Mouse (Mus musculus): ENCODE measurements around the gene Git1. TPM values are rescaled to one million over a fixed set of nuclear protein-coding genes. Genes with fewer than 3 reads are reported as not detected.

Git1 gene
- polyA plus RNA-seq, 1 experiment = 37.9 TPM

GRCm38 (mm10) chr11:77506273-77506672 is 12.9 kb downstream of the Git1 start:
- TF ChIP-seq POLR2A (IDR thresholded peaks at IDR 0.05; ENCODE audit: low read depth, low read length) (no peak), CTCF (IDR thresholded peaks at IDR 0.05; ENCODE audit: borderline replicate concordance, insufficient read depth, low read length) (no peak)
- Histone ChIP-seq H3K27ac (ENCODE audit: insufficient read depth, low read length) (no peak overlapping the region), H3K4me3 (ENCODE audit: insufficient read depth, low read length) (no peak overlapping the region), H3K4me1 (ENCODE audit: control insufficient read depth, insufficient read depth, low read length) (0 out of 2 replicates have a peak, but pooled peaks cover 3% of the 10 kb centered on the region)

- H3K27ac ChIP-seq (ENCODE audit: insufficient read depth, low read length) = no peak overlapping the region
- H3K4me3 ChIP-seq (ENCODE audit: insufficient read depth, low read length) = no peak overlapping the region
- 0 out of 2 replicates have a peak, but pooled peaks cover 3% of the 10 kb centered on the region for H3K4me1 ChIP-seq (ENCODE audit: control insufficient read depth, insufficient read depth, low read length)
- TF ChIP-seq POLR2A (IDR thresholded peaks at IDR 0.05; ENCODE audit: low read depth, low read length) (no peak), CTCF (IDR thresholded peaks at IDR 0.05; ENCODE audit: borderline replicate concordance, insufficient read depth, low read length) (no peak)
Observed at GRCm38 (mm10) chr11:77506941-77507340, 13.6 kb downstream of the Git1 start.

- no peak for TF ChIP-seq POLR2A (IDR thresholded peaks at IDR 0.05; ENCODE audit: low read depth, low read length)
- no peak for TF ChIP-seq CTCF (IDR thresholded peaks at IDR 0.05; ENCODE audit: borderline replicate concordance, insufficient read depth, low read length)
- no peak overlapping the region for H3K4me3 ChIP-seq (ENCODE audit: insufficient read depth, low read length)
- no peak overlapping the region for H3K27ac ChIP-seq (ENCODE audit: insufficient read depth, low read length)
- H3K4me1 ChIP-seq (ENCODE audit: control insufficient read depth, insufficient read depth, low read length) = 0 out of 2 replicates have a peak, but pooled peaks cover 3% of the 10 kb centered on the region
Observed at GRCm38 (mm10) chr11:77507426-77507825, 14.1 kb downstream of the Git1 start.

- Histone ChIP-seq H3K27ac (ENCODE audit: insufficient read depth, low read length) (0 out of 2 replicates have a peak overlapping the region, but pooled peaks have one; percentile 12), H3K4me3 (ENCODE audit: insufficient read depth, low read length) (no peak overlapping the region), H3K4me1 (ENCODE audit: control insufficient read depth, insufficient read depth, low read length) (0 out of 2 replicates have a peak, but pooled peaks cover under 1% of the 10 kb centered on the region)
- TF ChIP-seq POLR2A (IDR thresholded peaks at IDR 0.05; ENCODE audit: low read depth, low read length) (peak; percentile 62), CTCF (IDR thresholded peaks at IDR 0.05; ENCODE audit: borderline replicate concordance, insufficient read depth, low read length) (peak; percentile 40)
Observed at GRCm38 (mm10) chr11:77508068-77509021, 15.0 kb downstream of the Git1 start.

- Histone ChIP-seq H3K4me1 (ENCODE audit: control insufficient read depth, insufficient read depth, low read length) (no peaks in the 10 kb centered on the region), H3K4me3 (ENCODE audit: insufficient read depth, low read length) (no peak overlapping the region)
Observed at GRCm38 (mm10) chr11:77511336-77511735, 18.0 kb downstream of the Git1 start.

GRCm38 (mm10) chr11:77512891-77513810 is 19.8 kb downstream of the Git1 start:
- Histone ChIP-seq H3K27ac (ENCODE audit: insufficient read depth, low read length) (peak overlapping the region; percentile 27), H3K4me3 (ENCODE audit: insufficient read depth, low read length) (peak overlapping the region; percentile 56), H3K4me1 (ENCODE audit: control insufficient read depth, insufficient read depth, low read length) (no peaks in the 10 kb centered on the region)
- TF ChIP-seq CTCF (IDR thresholded peaks at IDR 0.05; ENCODE audit: borderline replicate concordance, insufficient read depth, low read length) = no peak
- peak; percentile 94 for TF ChIP-seq POLR2A (IDR thresholded peaks at IDR 0.05; ENCODE audit: low read depth, low read length)

More at GRCm38 (mm10) chr11:77511336-77511735, 18.0 kb downstream of the Git1 start:
- no peak overlapping the region for H3K27ac ChIP-seq (ENCODE audit: insufficient read depth, low read length)
- TF ChIP-seq CTCF (IDR thresholded peaks at IDR 0.05; ENCODE audit: borderline replicate concordance, insufficient read depth, low read length) (no peak), POLR2A (IDR thresholded peaks at IDR 0.05; ENCODE audit: low read depth, low read length) (no peak)

GRCm38 (mm10) chr11:77513811-77514170 is 20.4 kb downstream of the Git1 start:
- Histone ChIP-seq H3K27ac (ENCODE audit: insufficient read depth, low read length) (peak overlapping the region; percentile 7), H3K4me1 (ENCODE audit: control insufficient read depth, insufficient read depth, low read length) (no peaks in the 10 kb centered on the region)
- TF ChIP-seq POLR2A (IDR thresholded peaks at IDR 0.05; ENCODE audit: low read depth, low read length) (no peak), CTCF (IDR thresholded peaks at IDR 0.05; ENCODE audit: borderline replicate concordance, insufficient read depth, low read length) (no peak)

GRCm38 (mm10) chr11:77514281-77514831 is 21.0 kb downstream of the Git1 start:
- no peaks in the 10 kb centered on the region for H3K4me1 ChIP-seq (ENCODE audit: control insufficient read depth, insufficient read depth, low read length)
- TF ChIP-seq CTCF (IDR thresholded peaks at IDR 0.05; ENCODE audit: borderline replicate concordance, insufficient read depth, low read length) (no peak), POLR2A (IDR thresholded peaks at IDR 0.05; ENCODE audit: low read depth, low read length) (no peak; the same call in 1 of the 2 replicates)
- H3K4me3 ChIP-seq (ENCODE audit: insufficient read depth, low read length) = peak overlapping the region; percentile 11; the same call in 1 of the 2 replicates
- H3K27ac ChIP-seq (ENCODE audit: insufficient read depth, low read length) = no peak overlapping the region

More at GRCm38 (mm10) chr11:77513811-77514170, 20.4 kb downstream of the Git1 start:
- H3K4me3 ChIP-seq (ENCODE audit: insufficient read depth, low read length) = peak overlapping the region; percentile 45
